Mouse (Mus musculus) CH12.LX (cell line): ENCODE data around the gene Pbx2. TPM values are rescaled to one million over a fixed set of nuclear protein-coding genes. Genes with fewer than 3 reads are reported as not detected.
A peak's percentile ranks its signal among the peaks of the same experiment; 100 is the strongest.

Experiments used
- DNase-seq: peaks from one replicate; pipeline ENCODE4 v3.0.0-alpha.2; 2013; ENCODE audit errors: extremely low read depth
- H3K27ac ChIP-seq: 2 replicates; pipeline ENCODE4 v1.5.1; 2012; ENCODE audit warnings: low read depth, mild to moderate bottlenecking, control low read depth, moderate library complexity; ENCODE audit not compliant: insufficient read depth
- H3K27me3 ChIP-seq: replicated peaks from 2 replicates; pipeline ENCODE3; 2012; ENCODE audit warnings: inconsistent platforms
- H3K36me3 ChIP-seq, 2 experiments: replicated peaks in 1 of 2; 2 replicates each; pipeline versions ENCODE3 to v1.6.1; 2012; ENCODE audit warnings: inconsistent platforms in 1 of 2, low read length in 1 of 2, mild to moderate bottlenecking in 1 of 2, mixed read lengths in 1 of 2, moderate library complexity in 1 of 2; ENCODE audit not compliant: control insufficient read depth in 1 of 2, insufficient read depth in 1 of 2
- H3K4me1 ChIP-seq, 2 experiments: 2 replicates each; pipeline ENCODE4 v1.6.1; 2012; ENCODE audit warnings: inconsistent platforms in 1 of 2, moderate library complexity in 1 of 2; ENCODE audit not compliant: insufficient read depth in 2 of 2, control insufficient read depth in 1 of 2
- H3K4me2 ChIP-seq: 2 replicates; pipeline ENCODE4 v1.6.1; 2012; ENCODE audit warnings: low read depth, mild to moderate bottlenecking, control low read depth; ENCODE audit not compliant: poor library complexity, insufficient read depth, severe bottlenecking
- H3K4me3 ChIP-seq, 3 experiments: fragments of 150-350 bp in 1 of 3; sonication (generic) in 1 of 3; replicated peaks in 1 of 3; 2 replicates each; pipeline versions ENCODE3 to v1.5.1; 2011 to 2012; ENCODE audit warnings: low read depth in 2 of 3, low read length in 2 of 3, mild to moderate bottlenecking in 2 of 3, moderate library complexity in 2 of 3, control low read depth in 1 of 3, improper control_type of control experiment in 1 of 3, inconsistent platforms in 1 of 3, mixed read lengths in 1 of 3; ENCODE audit not compliant: poor library complexity in 1 of 3
- H3K79me2 ChIP-seq: replicated peaks from 2 replicates; pipeline ENCODE4 v1.6.1; 2012; ENCODE audit warnings: mild to moderate bottlenecking, moderate library complexity; ENCODE audit not compliant: control insufficient read depth, poor library complexity, insufficient read depth, severe bottlenecking; ENCODE audit errors: extremely low read depth
- H3K9ac ChIP-seq: 2 replicates; pipeline ENCODE4 v1.6.1; 2012; ENCODE audit warnings: low read depth, mild to moderate bottlenecking, control low read depth, moderate library complexity; ENCODE audit not compliant: insufficient read depth
- H3K9me3 ChIP-seq: replicated peaks from 2 replicates; pipeline ENCODE3; 2012; ENCODE audit warnings: low read length, inconsistent platforms, mixed read lengths
- BHLHE40 ChIP-seq: IDR thresholded peaks from 2 replicates; pipeline ENCODE4 v1.6.1; 2011; ENCODE audit warnings: mild to moderate bottlenecking, low read depth, low read length, improper control_type of control experiment
- CHD2 ChIP-seq: IDR thresholded peaks from 2 replicates; pipeline ENCODE4 v1.6.1; 2011; ENCODE audit warnings: low read length, improper control_type of control experiment
- CTCF ChIP-seq, 2 experiments: IDR thresholded peaks in 1 of 2; conservative IDR thresholded peaks in 1 of 2; 2 replicates each; pipeline ENCODE4 v1.5.1; 2011 to 2012; ENCODE audit warnings: low read depth in 2 of 2, low read length in 2 of 2, improper control_type of control experiment in 1 of 2, inconsistent platforms in 1 of 2, mild to moderate bottlenecking in 1 of 2, moderate library complexity in 1 of 2
- E2F4 ChIP-seq: IDR thresholded peaks from 2 replicates; pipeline ENCODE4 v1.6.1; 2011; ENCODE audit warnings: low read depth, low read length, improper control_type of control experiment; ENCODE audit not compliant: insufficient replicate concordance
- ELF1 ChIP-seq: IDR thresholded peaks from 2 replicates; pipeline ENCODE4 v1.6.1; 2014; ENCODE audit warnings: low read depth, mild to moderate bottlenecking, inconsistent platforms, low read length, improper control_type of control experiment
- EP300 ChIP-seq: IDR thresholded peaks from 2 replicates; pipeline ENCODE4 v1.6.1; 2011; ENCODE audit warnings: low read length, improper control_type of control experiment
- ETS1 ChIP-seq: conservative IDR thresholded peaks from 2 replicates; pipeline ENCODE4 v1.6.1; 2012; ENCODE audit warnings: low read depth, mild to moderate bottlenecking, inconsistent platforms, low read length, improper control_type of control experiment, moderate library complexity
- GABPA ChIP-seq: IDR thresholded peaks from 2 replicates; pipeline ENCODE4 v1.6.1; 2012; ENCODE audit warnings: low read depth, low read length, improper control_type of control experiment, inconsistent platforms; ENCODE audit not compliant: insufficient replicate concordance
- HCFC1 ChIP-seq: IDR thresholded peaks from 2 replicates; pipeline ENCODE4 v1.6.1; 2012; ENCODE audit warnings: low read depth, mild to moderate bottlenecking, inconsistent platforms, low read length, improper control_type of control experiment
- IRF4 ChIP-seq: IDR thresholded peaks from 2 replicates; pipeline ENCODE4 v1.6.1; 2014; ENCODE audit warnings: low read depth, mild to moderate bottlenecking, inconsistent platforms, low read length, improper control_type of control experiment
- JUND ChIP-seq: conservative IDR thresholded peaks from 2 replicates; pipeline ENCODE4 v1.6.1; 2011; ENCODE audit warnings: low read depth, low read length, improper control_type of control experiment
- KAT2A ChIP-seq: IDR thresholded peaks from 2 replicates; pipeline ENCODE4 v1.6.1; 2012; ENCODE audit warnings: low read length, improper control_type of control experiment, inconsistent platforms; ENCODE audit not compliant: insufficient replicate concordance
- MAFK ChIP-seq: IDR thresholded peaks from 2 replicates; pipeline ENCODE4 v1.6.1; 2011; ENCODE audit warnings: low read length, improper control_type of control experiment; ENCODE audit not compliant: insufficient replicate concordance
- MAX ChIP-seq: IDR thresholded peaks from 2 replicates; pipeline ENCODE4 v1.6.1; 2011; ENCODE audit warnings: low read length, improper control_type of control experiment
- MAZ ChIP-seq: IDR thresholded peaks from 2 replicates; pipeline ENCODE4 v1.6.1; 2012; ENCODE audit warnings: low read depth, mild to moderate bottlenecking, inconsistent platforms, low read length, improper control_type of control experiment, moderate library complexity
- MXI1 ChIP-seq: IDR thresholded peaks from 2 replicates; pipeline ENCODE4 v1.6.1; 2011; ENCODE audit warnings: mild to moderate bottlenecking, low read depth, low read length, improper control_type of control experiment
- MYC ChIP-seq: IDR thresholded peaks from 2 replicates; pipeline ENCODE4 v1.6.1; 2011; ENCODE audit warnings: low read depth, mild to moderate bottlenecking, improper control_type of control experiment, low read length
- NELFE ChIP-seq: IDR thresholded peaks from 2 replicates; pipeline ENCODE4 v1.6.1; 2011; ENCODE audit warnings: low read depth, low read length, improper control_type of control experiment
- NRF1 ChIP-seq: IDR thresholded peaks from 2 replicates; pipeline ENCODE4 v1.6.1; 2014; ENCODE audit warnings: low read depth, mild to moderate bottlenecking, inconsistent platforms, low read length, improper control_type of control experiment, moderate library complexity
- POLR2A ChIP-seq: IDR thresholded peaks from 2 replicates; pipeline ENCODE4 v1.6.1; 2011; ENCODE audit warnings: low read depth, mild to moderate bottlenecking, improper control_type of control experiment, low read length
- POLR2AphosphoS2 ChIP-seq: IDR thresholded peaks from 2 replicates; pipeline ENCODE4 v1.6.1; 2011; ENCODE audit warnings: low read depth, low read length, improper control_type of control experiment
- RAD21 ChIP-seq: IDR thresholded peaks from 2 replicates; pipeline ENCODE4 v1.6.1; 2011; ENCODE audit warnings: low read depth, mild to moderate bottlenecking, low read length, improper control_type of control experiment, moderate library complexity
- SIN3A ChIP-seq: IDR thresholded peaks from 2 replicates; pipeline ENCODE4 v1.6.1; 2012; ENCODE audit warnings: low read length, improper control_type of control experiment, inconsistent platforms
- SMC3 ChIP-seq: IDR thresholded peaks from 2 replicates; pipeline ENCODE4 v1.6.1; 2011; ENCODE audit warnings: low read depth, low read length, improper control_type of control experiment
- TBP ChIP-seq: conservative IDR thresholded peaks from 2 replicates; pipeline ENCODE4 v1.6.1; 2011; ENCODE audit warnings: low read depth, low read length, improper control_type of control experiment
- TCF12 ChIP-seq: IDR thresholded peaks from 2 replicates; pipeline ENCODE4 v1.6.1; 2014; ENCODE audit warnings: low read depth, mild to moderate bottlenecking, inconsistent platforms, low read length, improper control_type of control experiment
- UBTF ChIP-seq: IDR thresholded peaks from 2 replicates; pipeline ENCODE4 v1.6.1; 2012; ENCODE audit warnings: low read depth, mild to moderate bottlenecking, inconsistent platforms, low read length, improper control_type of control experiment, moderate library complexity
- ZKSCAN1 ChIP-seq: IDR thresholded peaks from 2 replicates; pipeline ENCODE4 v1.6.1; 2012; ENCODE audit warnings: low read depth, inconsistent platforms, low read length, improper control_type of control experiment, borderline replicate concordance
- ZMIZ1 ChIP-seq: IDR thresholded peaks from 2 replicates; pipeline ENCODE4 v1.6.1; 2012; ENCODE audit warnings: low read depth, mild to moderate bottlenecking, inconsistent platforms, low read length, improper control_type of control experiment
- ZNF384 ChIP-seq: IDR thresholded peaks from 2 replicates; pipeline ENCODE4 v1.6.1; 2012; ENCODE audit warnings: low read depth, low read length, improper control_type of control experiment, inconsistent platforms
- dilution Hi-C: fragments of 300-500 bp; cut with MboI; formaldehyde crosslinking; loops from 2 replicates; pipeline ENCODE4 v1.14.3; 2020; ENCODE audit warnings: low sequenced_read_pairs; ENCODE audit not compliant: extremely low pct_unique_long_range_greater_than_20kb, extremely low pct_ligation_motif_present
- in situ Hi-C: fragments of 300-500 bp; cut with MboI; formaldehyde crosslinking; loops from 3 replicates; pipeline ENCODE4 v1.14.3; 2019; ENCODE audit warnings: low sequenced_read_pairs, low pct_ligation_motif_present, low pct_unique_long_range_greater_than_20kb, mixed read lengths
- polyA plus RNA-seq: library from polyadenylated mRNA; unstranded; fragments of >175 nt; gene quantifications from 2 replicates; pipeline ENCODE4 v1.2.1, GENCODE M21; 2012; ENCODE audit warnings: low read depth; ENCODE audit not compliant: insufficient read length
- total RNA-seq, 2 experiments: library from RNA; depleted of rRNA; stranded (reverse); fragments of 300-350 nt in 1 of 2; fragments of >200 nt in 1 of 2; gene quantifications; 2 replicates each; pipeline ENCODE4 v1.2.3; 2012 to 2014

Gene Pbx2
- total and polyA plus RNA-seq, 3 experiments, result 30.0 to 50.5 (median 41.0) TPM

- H3K27me3 ChIP-seq, result no peaks in the 10 kb centered on the region
- peak overlapping the region; percentile 49 for H3K9ac ChIP-seq
- no peak for TF ChIP-seq TBP
- TF ChIP-seq UBTF, result 0 out of 2 replicates have a peak, but pooled peaks have one; percentile 27
- no peak for TF ChIP-seq NRF1
- TF ChIP-seq MXI1, result no peak
- no peak for TF ChIP-seq SMC3
- no peak for TF ChIP-seq ZNF384
- no peak; the same call in 1 of the 2 replicates for TF ChIP-seq SIN3A
- TF ChIP-seq ELF1, result no peak
- TF ChIP-seq, all 38 proteins: peak for 1
- no peaks in the 10 kb centered on the region for H3K9me3 ChIP-seq
- H3K4me3 ChIP-seq, result peak overlapping the region; percentile 63 to 97 (median 82)
- H3K36me3 ChIP-seq, result peaks cover 15 to 44% of the 10 kb centered on the region in 2 experiments
- H3K4me1 ChIP-seq, result peaks cover 12 to 39% of the 10 kb centered on the region in 2 experiments
- H3K79me2 ChIP-seq, result peaks cover 12% of the 10 kb centered on the region
- peak overlapping the region; percentile 86 for H3K4me2 ChIP-seq
- H3K27ac ChIP-seq, result peak overlapping the region; percentile 49
- DNase-seq, result peak; percentile 40
- in situ Hi-C loops, result no loop called here
- dilution Hi-C loops, result no loop called here
Observed at GRCm38 (mm10) chr17:34604511-34605237, 13.6 kb downstream of the Pbx2 start.

- in situ Hi-C loops, result no loop called here
- dilution Hi-C loops, result no loop called here
- no peaks in the 10 kb centered on the region for H3K27me3 ChIP-seq
- DNase-seq, result peak; percentile 93
- no peaks in the 10 kb centered on the region for H3K9me3 ChIP-seq
- peaks cover 12 to 39% of the 10 kb centered on the region in 2 experiments for H3K4me1 ChIP-seq
- peak overlapping the region; percentile 97 for H3K9ac ChIP-seq
- H3K27ac ChIP-seq, result peak overlapping the region; percentile 66
- peaks cover 12% of the 10 kb centered on the region for H3K79me2 ChIP-seq
- H3K4me3 ChIP-seq, result peak overlapping the region; percentile 63 to 97 (median 82)
- H3K4me2 ChIP-seq, result peak overlapping the region; percentile 86
- peaks cover 16 to 44% of the 10 kb centered on the region in 2 experiments for H3K36me3 ChIP-seq
- TF ChIP-seq MAX (peak; percentile 56; the same call in 1 of the 2 replicates), EP300 (no peak), SMC3 (no peak), NELFE (peak; percentile 92), ZKSCAN1 (no peak), MXI1 (peak; percentile 58; the same call in 1 of the 2 replicates), BHLHE40 (no peak), IRF4 (peak; percentile 20; the same call in 1 of the 2 replicates), E2F4 (no peak), MYC (no peak), UBTF (peak; percentile 34; the same call in 1 of the 2 replicates), JUND (no peak), RAD21 (no peak), POLR2A (peak; percentile 96), MAFK (no peak), KAT2A (peak; percentile 65; the same call in 1 of the 2 replicates), MAZ (peak; percentile 96), TCF12 (peak; percentile 83), SIN3A (peak; percentile 75; the same call in 1 of the 2 replicates), NRF1 (peak; percentile 40; the same call in 1 of the 2 replicates), HCFC1 (peak; percentile 81), POLR2AphosphoS2 (no peak), ETS1 (no peak), GABPA (no peak), CHD2 (peak; percentile 60), ELF1 (peak; percentile 88), ZMIZ1 (peak; percentile 87), CTCF (conservative IDR thresholded peaks at IDR 0.05 in 1 of 2, IDR thresholded peaks at IDR 0.05 in 1 of 2; ENCODE audit: low read depth in 2 of 2, low read length in 2 of 2) (no peak)
Observed at GRCm38 (mm10) chr17:34605609-34606008, 14.5 kb downstream of the Pbx2 start.
